Mouse (Mus musculus): ENCODE measurements at regions not wholly inside any gene's neighbourhood (a gene's known extent, or its start where the extent isn't known, plus 50 kb on each side); places are given as distances from the start of the nearest gene placed in this dataset.

GRCm38 (mm10) chr4:49946306-49946705 lies 100.8 kb upstream of the Grin3a start:
- TF ChIP-seq CTCF (IDR thresholded peaks at IDR 0.05; ENCODE audit: low read depth) (no peak), EP300 (IDR thresholded peaks at IDR 0.05; ENCODE audit: low read depth) (no peak)
